Mouse (Mus musculus): ENCODE results near the gene Ranbp17. TPM values are rescaled to one million over a fixed set of nuclear protein-coding genes. Genes with fewer than 3 reads are reported as not detected.

The Ranbp17 gene
- polyA plus RNA-seq, 1 experiment from 2014 or later: 4.1 TPM

- no peaks in the 10 kb centered on the region for H3K27me3 ChIP-seq
- ChIA-PET POLR2A (no interaction called here), CTCF (interaction anchor here (1.3 kb wide), 1 partner anchor 21 kb away, joined by 3 read pairs; no protein-coding TSS in a partner anchor)
- DNase-seq (ENCODE audit: low read depth, low spot score) (no peak), ATAC-seq (no peak)
- TF ChIP-seq CTCF (IDR thresholded peaks at IDR 0.05): no peak
- in situ Hi-C loops (cut with MboI; ENCODE audit: low pct_unique_long_range_greater_than_20kb): no loop called here
These were observed 91.3 kb downstream of the Ranbp17 start for GRCm38 (mm10) chr11:33422226-33422625.

- no peak for TF ChIP-seq CTCF (IDR thresholded peaks at IDR 0.05)
- CTCF ChIA-PET: interaction anchor here (1.0 to 2.4 kb wide), 2 partner anchors 10 to 11 kb away, joined by 3 to 7 read pairs; no protein-coding TSS in a partner anchor
- no peak for DNase-seq (ENCODE audit: low read depth, low spot score)
- no peak for ATAC-seq
- no peaks in the 10 kb centered on the region for H3K27me3 ChIP-seq
- in situ Hi-C loops (cut with MboI; ENCODE audit: low pct_unique_long_range_greater_than_20kb): no loop called here
- POLR2A ChIA-PET: no interaction called here
These were observed 108.9 kb downstream of the Ranbp17 start for GRCm38 (mm10) chr11:33404651-33405050.

GRCm38 (mm10) chr11:33399346-33399745 is 114.2 kb downstream of the Ranbp17 start:
- DNase-seq (ENCODE audit: low read depth, low spot score) (no peak), ATAC-seq (no peak)
- ChIA-PET POLR2A (no interaction called here), CTCF (interaction anchor here (0.9 to 1.1 kb wide), 2 partner anchors 15 kb away, joined by 3 read pairs; no protein-coding TSS in a partner anchor)
- in situ Hi-C loops (cut with MboI; ENCODE audit: low pct_unique_long_range_greater_than_20kb): no loop called here
- H3K27me3 ChIP-seq: no peaks in the 10 kb centered on the region
- TF ChIP-seq CTCF (IDR thresholded peaks at IDR 0.05): no peak

- CTCF ChIA-PET: interaction anchor here (0.9 kb wide), 1 partner anchor 16 kb away, joined by 3 read pairs; no protein-coding TSS in a partner anchor
- ATAC-seq: no peak
These were observed 114.8 kb downstream of the Ranbp17 start for GRCm38 (mm10) chr11:33398701-33399100.

GRCm38 (mm10) chr11:33396275-33396674 is 117.3 kb downstream of the Ranbp17 start:
- in situ Hi-C loops (cut with MboI; ENCODE audit: low pct_unique_long_range_greater_than_20kb): no loop called here
- no peaks in the 10 kb centered on the region for H3K27me3 ChIP-seq
- CTCF ChIA-PET: no interaction called here
- DNase-seq (ENCODE audit: low read depth, low spot score): no peak
- no peak for ATAC-seq
- POLR2A ChIA-PET: interaction anchor here (0.6 kb wide), 2 partner anchors 30 to 82 kb away, joined by 3 to 5 read pairs; no protein-coding TSS in a partner anchor
- no peak for TF ChIP-seq CTCF (IDR thresholded peaks at IDR 0.05)

More at GRCm38 (mm10) chr11:33398701-33399100, 114.8 kb downstream of the Ranbp17 start:
- H3K27me3 ChIP-seq: no peaks in the 10 kb centered on the region
- POLR2A ChIA-PET: no interaction called here
- no peak for TF ChIP-seq CTCF (IDR thresholded peaks at IDR 0.05)
- in situ Hi-C loops (cut with MboI; ENCODE audit: low pct_unique_long_range_greater_than_20kb): no loop called here
- DNase-seq (ENCODE audit: low read depth, low spot score): no peak

GRCm38 (mm10) chr11:33394093-33394492 is 119.5 kb downstream of the Ranbp17 start:
- CTCF ChIA-PET: interaction anchor here (2.1 kb wide), 1 partner anchor 11 kb away, joined by 7 read pairs; no protein-coding TSS in a partner anchor

GRCm38 (mm10) chr11:33388685-33389084 is 124.9 kb downstream of the Ranbp17 start:
- ChIA-PET POLR2A (no interaction called here), CTCF (no interaction called here)
- TF ChIP-seq CTCF (IDR thresholded peaks at IDR 0.05): no peak
- no peak for ATAC-seq
- in situ Hi-C loops (cut with MboI; ENCODE audit: low pct_unique_long_range_greater_than_20kb): no loop called here
- no peaks in the 10 kb centered on the region for H3K27me3 ChIP-seq
- no peak for DNase-seq (ENCODE audit: low read depth, low spot score)

More at GRCm38 (mm10) chr11:33394093-33394492, 119.5 kb downstream of the Ranbp17 start:
- H3K27me3 ChIP-seq: no peaks in the 10 kb centered on the region
- in situ Hi-C loops (cut with MboI; ENCODE audit: low pct_unique_long_range_greater_than_20kb): no loop called here
- ATAC-seq (no peak), DNase-seq (ENCODE audit: low read depth, low spot score) (no peak)
- TF ChIP-seq CTCF (IDR thresholded peaks at IDR 0.05): no peak
- POLR2A ChIA-PET: no interaction called here

- in situ Hi-C loops (cut with MboI; ENCODE audit: low pct_unique_long_range_greater_than_20kb): no loop called here
- POLR2A ChIA-PET: interaction anchor here (0.6 kb wide), 1 partner anchor 39 kb away, joined by 3 read pairs; no protein-coding TSS in a partner anchor
- no peak for DNase-seq (ENCODE audit: low read depth, low spot score)
- no peak for TF ChIP-seq CTCF (IDR thresholded peaks at IDR 0.05)
- H3K27me3 ChIP-seq: no peaks in the 10 kb centered on the region
- ATAC-seq: no peak
- CTCF ChIA-PET: interaction anchor here (1.2 kb wide), 1 partner anchor 16 kb away, joined by 4 read pairs; no protein-coding TSS in a partner anchor
These were observed 151.7 kb downstream of the Ranbp17 start for GRCm38 (mm10) chr11:33361867-33362266.

- no peak for TF ChIP-seq CTCF (IDR thresholded peaks at IDR 0.05)
- ChIA-PET POLR2A (no interaction called here), CTCF (no interaction called here)
- in situ Hi-C loops (cut with MboI; ENCODE audit: low pct_unique_long_range_greater_than_20kb): loop anchor here (10.0 kb wide), 1 partner anchor 266 kb away; no protein-coding TSS in a partner anchor
- DNase-seq (ENCODE audit: low read depth, low spot score) (no peak), ATAC-seq (no peak)
- no peaks in the 10 kb centered on the region for H3K27me3 ChIP-seq
These were observed 164.3 kb downstream of the Ranbp17 start for GRCm38 (mm10) chr11:33349269-33349668.

- H3K27me3 ChIP-seq: no peaks in the 10 kb centered on the region
- ChIA-PET CTCF (interaction anchor here (0.7 to 1.2 kb wide), 3 partner anchors 10 to 36 kb away, joined by 3 to 9 read pairs (median 4); no protein-coding TSS in a partner anchor), POLR2A (no interaction called here)
- TF ChIP-seq CTCF (IDR thresholded peaks at IDR 0.05): no peak
- ATAC-seq: no peak
- in situ Hi-C loops (cut with MboI; ENCODE audit: low pct_unique_long_range_greater_than_20kb): loop anchor here (10.0 kb wide), 1 partner anchor 273 kb away; no protein-coding TSS in a partner anchor
- no peak for DNase-seq (ENCODE audit: low read depth, low spot score)
These were observed 171.5 kb downstream of the Ranbp17 start for GRCm38 (mm10) chr11:33342061-33342460.

- POLR2A ChIA-PET: no interaction called here
- in situ Hi-C loops (cut with MboI; ENCODE audit: low pct_unique_long_range_greater_than_20kb): no loop called here
- ATAC-seq (peak; percentile 99), DNase-seq (ENCODE audit: low read depth, low spot score) (peak; percentile 6)
- CTCF ChIA-PET: interaction anchor here (1.3 to 2.5 kb wide), 3 partner anchors 9 to 17 kb away, joined by 6 to 11 read pairs (median 6); no protein-coding TSS in a partner anchor
- peak; percentile 76 for TF ChIP-seq CTCF (IDR thresholded peaks at IDR 0.05)
- H3K27me3 ChIP-seq: no peaks in the 10 kb centered on the region
These were observed 176.9 kb downstream of the Ranbp17 start for GRCm38 (mm10) chr11:33336552-33337121.
